Mouse (Mus musculus) testis, adult 2 months (tissue): ENCODE measurements around the gene Fbn1.

Experiments used
- CTCF ChIP-seq: fragments of 200-500 bp; IDR thresholded peaks from 2 replicates; pipeline ENCODE4 v1.5.1; 2012; ENCODE audit warnings: low read depth, mild to moderate bottlenecking, inconsistent platforms, low read length, moderate library complexity; ENCODE audit not compliant: control insufficient read depth, insufficient read depth, insufficient replicate concordance
- POLR2A ChIP-seq: fragments of 200-500 bp; IDR thresholded peaks from 2 replicates; pipeline ENCODE4 v1.6.1; 2012; ENCODE audit warnings: low read depth, mild to moderate bottlenecking, inconsistent platforms, low read length, moderate library complexity; ENCODE audit not compliant: control insufficient read depth

- TF ChIP-seq CTCF, result no peak
- no peak for TF ChIP-seq POLR2A
Measured at GRCm38 (mm10) chr2:125375301-125375700, 132.5 kb downstream of the Fbn1 start.
